Mouse (Mus musculus) retina, postnatal 7 days (tissue): ENCODE measurements around the gene Upf2.

Experiments
- DNase-seq: peaks from one replicate; pipeline ENCODE4 v3.0.0-alpha.2; 2012; ENCODE audit warnings: low read depth, low spot score

Gene Upf2

GRCm38 (mm10) chr2:5950766-5951595 lies at the start of gene Upf2:
Gene Upf2, plus strand, starts transcription at chr2:5951469.
- peak; percentile 94 for DNase-seq

DNA sequence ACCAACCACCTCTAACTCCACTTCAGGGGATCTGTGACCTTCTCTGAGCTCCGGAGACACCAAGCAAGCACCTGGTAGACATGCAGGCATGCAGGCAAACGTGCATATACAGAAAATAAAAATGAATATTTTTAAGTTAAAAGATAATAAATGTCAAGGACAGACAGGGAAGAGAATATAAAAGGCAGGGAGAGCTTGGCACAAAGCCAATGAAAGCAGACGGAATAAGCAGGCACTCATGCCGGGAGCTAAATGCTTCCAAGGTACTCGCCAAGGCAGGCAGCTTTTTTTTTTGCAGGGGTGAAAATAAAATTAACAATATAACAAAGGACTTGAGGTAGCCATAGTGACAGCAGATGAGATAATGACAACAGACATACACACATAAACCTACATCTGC lies 45.2 kb upstream of the Upf2 start:
- no peak for DNase-seq

GRCm38 (mm10) chr2:5906625-5907024 lies 44.6 kb upstream of the Upf2 start:
- no peak for DNase-seq

DNA sequence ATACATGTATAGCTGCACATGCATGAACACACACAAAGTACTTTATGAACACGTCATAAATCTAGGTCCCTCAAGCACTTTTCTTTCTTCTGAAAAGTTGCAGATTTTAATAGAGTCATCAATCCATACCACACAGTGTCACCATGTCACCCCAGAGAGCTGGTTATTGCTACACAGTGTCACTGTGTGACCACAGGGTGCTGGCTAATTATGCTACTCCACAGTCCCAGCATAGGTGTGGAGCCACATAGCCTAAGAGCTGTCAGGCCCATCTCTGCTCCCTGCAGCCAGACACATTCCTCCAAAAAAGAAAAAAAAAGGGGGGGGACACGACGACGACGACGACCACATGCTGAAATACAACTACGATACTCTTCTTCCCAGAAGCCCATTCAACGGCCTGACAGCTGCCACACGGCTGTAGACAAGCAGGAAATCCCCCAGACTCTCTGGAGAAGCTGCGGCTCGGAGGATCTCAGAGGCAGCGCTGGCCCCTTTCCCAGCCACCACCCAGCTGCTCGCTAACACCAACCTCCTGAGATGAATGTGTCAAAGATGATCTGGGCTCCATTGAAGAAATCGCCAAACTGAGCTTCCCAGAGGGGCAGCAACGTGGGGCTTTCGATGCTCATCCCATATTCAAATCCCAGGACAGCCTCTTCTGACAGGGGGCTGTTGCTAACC lies 39.8 kb upstream of the Upf2 start:
- no peak for DNase-seq

DNA sequence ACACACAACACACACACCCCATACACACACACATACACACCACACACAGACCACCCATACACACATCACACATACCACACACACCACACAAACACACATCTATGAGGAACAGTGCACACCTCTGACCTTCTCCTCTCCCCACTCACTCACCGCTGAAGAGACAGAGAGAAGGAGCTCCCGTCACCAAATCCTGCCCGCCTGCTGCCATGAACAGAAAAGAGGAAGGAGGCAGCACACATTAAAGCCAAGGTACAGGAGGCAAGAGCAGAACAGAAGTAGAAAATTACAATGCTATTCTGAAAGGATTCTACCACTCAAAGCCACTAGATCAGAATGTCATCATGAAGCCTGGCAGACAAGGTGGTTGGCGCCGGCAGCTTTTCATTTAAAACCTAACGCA lies 28.4 kb upstream of the Upf2 start:
- no peak for DNase-seq

DNA sequence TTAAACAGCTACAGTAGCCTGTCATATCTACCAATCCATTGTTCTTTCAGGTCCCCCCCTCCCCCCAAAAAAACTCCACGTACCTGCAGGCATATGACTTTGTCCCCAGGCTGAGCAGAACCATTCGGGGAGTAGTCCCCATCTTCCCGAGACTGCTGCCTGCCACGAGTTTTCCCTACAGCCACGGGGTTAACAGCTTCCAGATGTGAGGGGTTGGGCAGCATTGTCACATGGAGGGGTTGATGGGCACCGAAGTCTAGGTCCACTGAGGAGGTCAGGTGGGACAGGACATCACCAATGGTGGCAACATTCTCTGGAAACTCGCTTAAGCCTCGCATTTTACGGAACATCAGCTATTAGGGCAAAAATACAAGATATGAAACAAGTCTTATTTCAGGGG lies 27.5 kb upstream of the Upf2 start:
- no peak for DNase-seq

DNA sequence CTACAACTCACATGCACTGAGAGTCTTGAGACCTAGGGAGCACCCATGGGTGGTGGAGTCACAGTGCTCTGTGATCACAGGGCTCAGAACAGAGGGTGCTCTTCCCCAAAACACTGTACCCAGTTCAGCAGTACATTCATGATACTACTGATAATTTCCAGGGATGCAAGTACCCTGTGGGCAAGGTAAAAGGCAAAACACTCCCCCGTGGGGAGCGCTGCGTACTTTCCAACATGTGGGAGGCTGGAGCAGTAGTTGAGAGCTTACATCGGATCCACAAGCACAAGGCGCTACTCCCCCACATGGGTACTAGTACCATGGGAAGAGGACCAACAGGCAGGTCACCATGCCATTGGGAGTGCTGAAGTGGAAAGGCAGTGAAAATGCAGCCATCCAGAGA lies 23.8 kb upstream of the Upf2 start:
- no peak for DNase-seq

GRCm38 (mm10) chr2:5929793-5930192 lies 21.5 kb upstream of the Upf2 start:
- no peak for DNase-seq

- DNase-seq: no peak
Measured at GRCm38 (mm10) chr2:5930291-5931054, 20.8 kb upstream of the Upf2 start.

DNA sequence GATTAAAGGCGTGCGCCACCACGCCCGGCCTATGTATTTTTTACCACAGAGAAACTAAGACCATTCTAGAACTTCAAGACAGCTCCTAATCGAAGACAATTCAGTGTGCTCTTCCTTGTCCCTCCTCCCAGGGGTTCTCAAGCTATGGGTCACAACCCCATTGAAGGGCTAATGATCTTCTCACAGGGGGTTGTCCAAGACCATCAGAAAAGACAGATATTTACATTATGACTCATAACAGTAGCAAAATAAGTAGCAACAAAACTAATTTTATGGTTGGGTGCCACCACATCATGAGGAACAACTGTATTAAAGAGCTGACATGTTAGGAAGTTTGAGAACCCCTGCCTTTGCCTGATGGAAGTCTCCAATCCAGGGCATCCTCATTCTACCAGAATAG lies 19.3 kb upstream of the Upf2 start:
- DNase-seq: no peak

- no peak for DNase-seq
Measured at GRCm38 (mm10) chr2:5934936-5935335, 16.3 kb upstream of the Upf2 start.

DNA sequence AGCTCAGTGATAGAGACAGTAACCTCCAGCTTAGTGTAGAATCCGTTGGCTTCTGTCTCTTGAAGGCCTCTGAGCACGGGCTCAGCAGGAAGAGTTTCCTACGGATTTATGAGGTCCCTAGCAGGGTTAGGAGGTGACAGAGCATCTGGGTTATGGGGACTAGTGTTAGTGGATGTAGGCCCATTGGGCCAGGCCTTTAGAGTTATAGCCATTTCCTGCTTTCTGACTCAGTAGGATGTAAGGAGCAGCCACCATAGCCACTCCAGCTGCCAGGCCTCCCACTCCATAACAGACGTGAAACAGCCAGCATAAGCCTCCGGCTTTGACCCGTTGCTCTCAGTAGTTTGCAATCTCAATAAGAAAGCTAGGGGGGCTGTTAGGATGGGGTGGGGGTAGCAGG lies 15.2 kb upstream of the Upf2 start:
- DNase-seq: no peak

GRCm38 (mm10) chr2:5936550-5936949 lies 14.7 kb upstream of the Upf2 start:
- no peak for DNase-seq

DNA sequence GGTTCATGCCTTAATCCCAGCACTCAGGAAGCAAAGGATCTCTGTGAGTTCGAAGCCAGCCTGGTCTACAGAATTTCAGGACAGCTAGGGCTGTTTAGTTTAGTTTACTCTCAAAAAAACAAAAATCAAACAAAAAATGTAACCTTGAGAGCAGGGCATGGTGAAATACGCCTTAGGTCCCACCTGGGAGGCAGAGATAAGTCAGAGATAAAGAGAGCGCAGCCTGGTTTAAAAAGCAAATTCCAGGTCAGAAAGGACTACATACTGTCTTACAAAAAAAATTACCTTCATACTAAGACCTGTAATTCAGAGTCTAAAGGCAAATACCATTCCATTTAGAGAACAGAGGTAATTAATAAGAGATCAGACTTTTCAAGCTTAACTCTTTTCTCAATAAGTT lies 11.9 kb upstream of the Upf2 start:
- DNase-seq: no peak

DNA sequence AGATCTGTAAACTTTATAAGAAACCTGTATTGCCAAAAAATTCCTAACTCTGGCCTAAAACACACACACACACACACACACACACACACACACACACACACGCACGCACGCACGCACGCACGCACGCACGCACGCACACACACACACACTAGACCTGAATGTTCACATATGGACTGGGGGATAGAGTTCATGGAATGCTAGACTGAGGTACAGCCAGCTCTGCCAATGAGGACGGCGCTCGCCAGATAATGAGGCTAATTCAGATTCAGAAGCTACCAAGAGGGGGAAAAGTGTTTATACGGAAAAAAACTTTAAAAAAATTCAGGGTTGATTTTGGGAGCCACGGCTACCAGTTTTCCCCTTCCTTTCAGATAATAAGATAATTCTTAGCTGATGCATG lies 11.4 kb upstream of the Upf2 start:
- no peak for DNase-seq

GRCm38 (mm10) chr2:5940936-5941335 lies 10.3 kb upstream of the Upf2 start:
- no peak for DNase-seq

DNA sequence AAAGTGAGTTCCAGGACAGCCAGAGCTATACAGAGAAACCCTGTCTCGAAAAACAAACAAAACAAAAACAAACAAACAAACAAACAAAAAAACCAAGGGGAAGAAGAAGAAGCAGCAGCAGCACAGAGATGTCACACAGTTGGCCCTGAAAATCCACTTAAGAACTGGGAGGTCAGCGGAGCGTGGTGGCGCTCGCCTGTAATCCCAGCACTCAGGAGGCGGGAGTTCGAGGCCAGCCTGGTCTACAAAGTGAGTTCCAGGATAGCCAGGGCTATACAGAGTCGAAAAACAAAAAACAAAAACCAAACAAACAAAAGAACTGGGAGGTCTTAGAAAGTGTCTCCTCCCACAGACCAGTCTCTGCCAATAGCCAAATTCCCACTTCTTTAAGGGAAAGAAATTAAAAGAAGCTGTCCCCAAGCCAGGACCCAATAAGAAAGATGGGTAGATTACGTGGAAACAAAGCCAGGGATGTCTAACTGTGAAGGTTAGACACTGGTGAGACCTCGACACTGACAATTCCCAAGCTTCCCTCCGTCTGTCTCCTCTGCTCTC lies 9.3 kb upstream of the Upf2 start:
- DNase-seq: no peak

- DNase-seq: peak; percentile 14
Measured at GRCm38 (mm10) chr2:5942416-5943032, 8.7 kb upstream of the Upf2 start, which contains the start of gene Dhtkd1. Gene Dhtkd1, minus strand, starts transcription at chr2:5942792.

- no peak for DNase-seq
Measured at GRCm38 (mm10) chr2:5943071-5943470, 8.2 kb upstream of the Upf2 start.

DNA sequence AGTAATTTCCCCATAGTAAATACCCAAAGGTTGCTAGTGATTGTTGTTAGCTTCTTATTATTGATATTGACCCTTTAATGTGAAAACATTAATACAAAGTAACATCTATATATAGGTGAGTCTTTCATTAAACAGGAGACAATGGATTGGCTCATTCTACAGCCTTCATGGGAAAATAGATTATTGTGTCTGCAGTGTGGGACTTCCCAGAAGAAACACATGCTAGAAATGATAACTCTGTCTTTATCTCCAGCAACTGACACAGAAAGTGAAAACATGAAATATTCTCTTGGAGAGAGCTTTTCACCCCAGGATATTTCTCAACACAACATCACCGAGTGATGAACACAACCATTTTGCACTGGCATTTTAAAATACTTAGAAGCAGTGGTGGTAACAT lies 5.6 kb upstream of the Upf2 start:
- no peak for DNase-seq

- DNase-seq: no peak
Measured at GRCm38 (mm10) chr2:5946876-5947275, 4.4 kb upstream of the Upf2 start.

DNA sequence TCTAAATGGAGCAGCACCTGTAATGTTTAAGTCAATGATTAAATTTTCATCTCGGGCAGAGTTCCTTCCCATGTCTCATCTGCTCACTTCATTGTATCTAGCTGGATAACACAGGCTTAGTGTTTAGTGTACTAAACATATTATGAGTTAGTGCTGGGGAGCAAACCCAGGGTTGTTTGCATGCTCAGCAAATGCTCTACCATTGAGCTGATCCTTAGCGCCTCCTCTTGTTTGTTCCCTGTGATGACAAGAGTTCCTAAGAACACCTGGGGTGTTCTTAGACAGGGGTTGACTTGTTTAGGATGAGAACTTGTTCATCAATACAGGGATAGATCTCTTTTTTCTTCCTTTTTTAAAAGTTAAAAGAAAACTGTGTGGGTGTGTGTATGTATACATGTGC lies 2.3 kb upstream of the Upf2 start:
- no peak for DNase-seq
